In genomic region chr7:99711166-99711565, GRCm38 (mm10) we compare ENCODE assay signal across 8 mouse cellular contexts. TPM values are rescaled to one million over a fixed set of nuclear protein-coding genes. Genes with fewer than 3 reads are reported as not detected.
DNase-seq lines count a peak whose midpoint lies in the region.

Gene Slco2b1, minus strand, starts transcription at chr7:99711340.

- no peak for DNase-seq in frontal cortex, adult 2 months (ENCODE audit: extremely low spot score in 1 of 2, low spot score in 1 of 2)
- DNase-seq in frontal cortex, postnatal 36 days (ENCODE audit: low spot score in 2 of 2), result no peak
- no peak for DNase-seq in left cerebral cortex, adult 18-20 months (ENCODE audit: low spot score in 2 of 2)
- no peak for DNase-seq in left cerebral cortex, adult 11 months (ENCODE audit: low spot score)
- DNase-seq in adrenal gland, postnatal 25 days, result no peak
- no peak for DNase-seq in layer of hippocampus, postnatal 14 days (ENCODE audit: low spot score in 2 of 2)
- no peak for DNase-seq in cerebellum, postnatal 10 days
- no peak for DNase-seq in urinary bladder, postnatal 14 days (ENCODE audit: low spot score)

RNA-seq across cellular contexts. Expression of gene Slco2b1, which starts in this region (rescaled TPM):
- polyA plus RNA-seq in frontal cortex, adult 2 months (2012; rRNA removed), result 12.3 and 16.5 TPM in 2 replicates
- total RNA-seq in left cerebral cortex, adult 18-20 months (2021), result 10 to 100 TPM; 10.1 to 11.9 TPM
- 22.9 and 31.9 TPM in 2 replicates for total RNA-seq in adrenal gland, postnatal 25 days (2021)
- 10 to 100 TPM; 17.6 to 18.0 TPM for total RNA-seq in layer of hippocampus, postnatal 14 days (2021)
